Mouse (Mus musculus): ENCODE results near the gene Zfp354b. TPM values are rescaled to one million over a fixed set of nuclear protein-coding genes. Genes with fewer than 3 reads are reported as not detected.

The Zfp354b gene
- polyA plus RNA-seq, 1 experiment from 2014 or later: 1.7 TPM

- DNase-seq (ENCODE audit: low spot score): no peak
- no peak overlapping the region for H3K4me3 ChIP-seq (replicated peaks; ENCODE audit: low read depth, low read length)
- H3K9ac ChIP-seq (ENCODE audit: low read depth, low read length): no peak overlapping the region
- H3K27me3 ChIP-seq (ENCODE audit: insufficient read depth, low read length): no peaks in the 10 kb centered on the region
- WGBS: 45% methylated on average over 12 of the region's 12 CpGs
- H3K27ac ChIP-seq: no peak overlapping the region
- no peaks in the 10 kb centered on the region for H3K4me1 ChIP-seq (replicated peaks; ENCODE audit: insufficient read depth, low read length)
- no peaks in the 10 kb centered on the region for H3K36me3 ChIP-seq (ENCODE audit: insufficient read depth, low read length)
- no peak for ATAC-seq (replicated peaks; ENCODE audit: low FRiP score, low read depth)
- H3K9me3 ChIP-seq (replicated peaks; ENCODE audit: low read length): no peaks in the 10 kb centered on the region
- H3K4me2 ChIP-seq (ENCODE audit: low read length): no peak overlapping the region
- TF ChIP-seq CTCF (IDR thresholded peaks at IDR 0.05; ENCODE audit: low read depth): no peak
These were observed 11.0 kb upstream of the Zfp354b start for GRCm38 (mm10) chr11:50942386-50942785.

GRCm38 (mm10) chr11:50939621-50940366 is 8.4 kb upstream of the Zfp354b start:
- H3K4me3 ChIP-seq (replicated peaks; ENCODE audit: low read depth, low read length): no peak overlapping the region
- no peaks in the 10 kb centered on the region for H3K27me3 ChIP-seq (ENCODE audit: insufficient read depth, low read length)
- WGBS: 32% methylated on average over 14 of the region's 14 CpGs
- no peak overlapping the region for H3K4me2 ChIP-seq (ENCODE audit: low read length)
- ATAC-seq (replicated peaks; ENCODE audit: low FRiP score, low read depth): peak; percentile 59; the same call in 1 of the 2 replicates
- no peaks in the 10 kb centered on the region for H3K36me3 ChIP-seq (ENCODE audit: insufficient read depth, low read length)
- no peak overlapping the region for H3K27ac ChIP-seq
- DNase-seq (ENCODE audit: low spot score): peak; percentile 93
- no peaks in the 10 kb centered on the region for H3K4me1 ChIP-seq (replicated peaks; ENCODE audit: insufficient read depth, low read length)
- no peak overlapping the region for H3K9ac ChIP-seq (ENCODE audit: low read depth, low read length)
- no peaks in the 10 kb centered on the region for H3K9me3 ChIP-seq (replicated peaks; ENCODE audit: low read length)
- TF ChIP-seq CTCF (IDR thresholded peaks at IDR 0.05; ENCODE audit: low read depth): peak; percentile 99

- no peaks in the 10 kb centered on the region for H3K4me1 ChIP-seq (replicated peaks; ENCODE audit: insufficient read depth, low read length)
- no peak overlapping the region for H3K27ac ChIP-seq
- H3K4me3 ChIP-seq (replicated peaks; ENCODE audit: low read depth, low read length): no peak overlapping the region
- H3K9ac ChIP-seq (ENCODE audit: low read depth, low read length): no peak overlapping the region
- no peak for ATAC-seq (replicated peaks; ENCODE audit: low FRiP score, low read depth)
- H3K27me3 ChIP-seq (ENCODE audit: insufficient read depth, low read length): no peaks in the 10 kb centered on the region
- no peaks in the 10 kb centered on the region for H3K9me3 ChIP-seq (replicated peaks; ENCODE audit: low read length)
- WGBS: 73% methylated on average over 8 of the region's 8 CpGs
- H3K4me2 ChIP-seq (ENCODE audit: low read length): no peak overlapping the region
- no peak for DNase-seq (ENCODE audit: low spot score)
- no peak for TF ChIP-seq CTCF (IDR thresholded peaks at IDR 0.05; ENCODE audit: low read depth)
- no peaks in the 10 kb centered on the region for H3K36me3 ChIP-seq (ENCODE audit: insufficient read depth, low read length)
These were observed 7.0 kb upstream of the Zfp354b start for GRCm38 (mm10) chr11:50938435-50938834.

- WGBS: 72% methylated on average over 1 of the region's 1 CpGs
- H3K27ac ChIP-seq: no peak overlapping the region
- no peak for ATAC-seq (replicated peaks; ENCODE audit: low FRiP score, low read depth)
These were observed 607 bp upstream of the Zfp354b start for GRCm38 (mm10) chr11:50932040-50932439.

GRCm38 (mm10) chr11:50931021-50931420 is 412 bp downstream of the Zfp354b start:
- DNase-seq (ENCODE audit: low spot score) (peak; percentile 34), ATAC-seq (replicated peaks; ENCODE audit: low FRiP score, low read depth) (peak; percentile 62)
- Histone ChIP-seq H3K9ac (ENCODE audit: low read depth, low read length) (peak overlapping the region; percentile 57), H3K4me2 (ENCODE audit: low read length) (peak overlapping the region; percentile 96), H3K9me3 (replicated peaks; ENCODE audit: low read length) (no peaks in the 10 kb centered on the region), H3K36me3 (ENCODE audit: insufficient read depth, low read length) (no peaks in the 10 kb centered on the region), H3K27ac (peak overlapping the region; percentile 42), H3K4me1 (replicated peaks; ENCODE audit: insufficient read depth, low read length) (no peaks in the 10 kb centered on the region), H3K4me3 (replicated peaks; ENCODE audit: low read depth, low read length) (peak overlapping the region; percentile 72), H3K27me3 (ENCODE audit: insufficient read depth, low read length) (no peaks in the 10 kb centered on the region)
- TF ChIP-seq CTCF (IDR thresholded peaks at IDR 0.05; ENCODE audit: low read depth): no peak
- under 1% methylated on average over 16 of the region's 16 CpGs for WGBS

More at GRCm38 (mm10) chr11:50932040-50932439, 607 bp upstream of the Zfp354b start:
- H3K9ac ChIP-seq (ENCODE audit: low read depth, low read length): no peak overlapping the region
- no peak overlapping the region for H3K4me2 ChIP-seq (ENCODE audit: low read length)
- no peaks in the 10 kb centered on the region for H3K4me1 ChIP-seq (replicated peaks; ENCODE audit: insufficient read depth, low read length)
- TF ChIP-seq CTCF (IDR thresholded peaks at IDR 0.05; ENCODE audit: low read depth): no peak
- H3K36me3 ChIP-seq (ENCODE audit: insufficient read depth, low read length): no peaks in the 10 kb centered on the region
- no peaks in the 10 kb centered on the region for H3K9me3 ChIP-seq (replicated peaks; ENCODE audit: low read length)
- H3K4me3 ChIP-seq (replicated peaks; ENCODE audit: low read depth, low read length): no peak overlapping the region
- no peak for DNase-seq (ENCODE audit: low spot score)
- H3K27me3 ChIP-seq (ENCODE audit: insufficient read depth, low read length): no peaks in the 10 kb centered on the region

GRCm38 (mm10) chr11:50930469-50931014 is 891 bp downstream of the Zfp354b start:
- ATAC-seq (replicated peaks; ENCODE audit: low FRiP score, low read depth) (no peak), DNase-seq (ENCODE audit: low spot score) (peak; percentile 8)
- Histone ChIP-seq H3K4me2 (ENCODE audit: low read length) (peak overlapping the region; percentile 96), H3K9me3 (replicated peaks; ENCODE audit: low read length) (no peaks in the 10 kb centered on the region), H3K27ac (no peak overlapping the region), H3K36me3 (ENCODE audit: insufficient read depth, low read length) (no peaks in the 10 kb centered on the region), H3K4me1 (replicated peaks; ENCODE audit: insufficient read depth, low read length) (no peaks in the 10 kb centered on the region), H3K4me3 (replicated peaks; ENCODE audit: low read depth, low read length) (peak overlapping the region; percentile 72), H3K27me3 (ENCODE audit: insufficient read depth, low read length) (no peaks in the 10 kb centered on the region), H3K9ac (ENCODE audit: low read depth, low read length) (peak overlapping the region; percentile 57)
- TF ChIP-seq CTCF (IDR thresholded peaks at IDR 0.05; ENCODE audit: low read depth): no peak
- WGBS: 13% methylated on average over 14 of the region's 14 CpGs
